Mouse (Mus musculus) liver, adult 2 months (tissue): ENCODE measurements around the gene F3.

Source experiments
- CTCF ChIP-seq: fragments of 200-500 bp; IDR thresholded peaks from 2 replicates; pipeline ENCODE4 v1.5.1; 2011; ENCODE audit warnings: low read depth, low read length, control low read depth
- POLR2A ChIP-seq: fragments of 200-500 bp; IDR thresholded peaks from 2 replicates; pipeline ENCODE4 v1.6.1; 2011; ENCODE audit warnings: low read length, control low read depth; ENCODE audit not compliant: insufficient read depth; ENCODE audit errors: extremely low read depth

DNA sequence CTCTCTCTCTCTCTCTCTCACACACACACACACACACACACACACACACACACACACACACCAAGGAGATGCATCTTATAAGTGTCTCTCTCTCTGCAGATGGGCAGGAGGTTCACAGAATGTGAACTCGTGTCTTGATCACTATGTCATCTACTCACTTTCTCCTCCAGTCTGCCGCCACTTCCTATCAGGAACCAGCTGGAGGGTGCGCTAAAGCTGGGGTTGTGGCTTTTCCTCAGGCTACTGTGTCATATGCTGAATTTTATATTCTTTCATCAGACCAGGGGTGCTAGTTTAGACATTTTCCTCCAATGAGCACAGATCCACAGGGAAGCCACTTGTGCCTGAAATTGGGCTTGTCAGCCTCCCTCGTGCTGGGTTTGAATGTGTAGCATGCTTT, 6.3 kb downstream of the F3 start:
- no peak for TF ChIP-seq CTCF
- no peak for TF ChIP-seq POLR2A
